Mouse (Mus musculus) layer of hippocampus, adult 2 months (tissue): ENCODE results near the gene Acsm3. TPM values are rescaled to one million over a fixed set of nuclear protein-coding genes. Genes with fewer than 3 reads are reported as not detected.

Experiments
- DNase-seq, 2 experiments: peaks; one replicate each; pipeline ENCODE4 v3.0.0; 2022; ENCODE audit warnings: low spot score in 2 of 2
- H3K27ac ChIP-seq: fragments of 200-600 bp; 2 replicates; pipeline ENCODE4 v1.8.1; 2022
- H3K4me3 ChIP-seq: fragments of 200-600 bp; 2 replicates; pipeline ENCODE4 v1.8.1; 2022; ENCODE audit warnings: mild to moderate bottlenecking
- CTCF ChIP-seq: fragments of 200-600 bp; conservative IDR thresholded peaks from 2 replicates; pipeline ENCODE4 v1.8.1; 2022; ENCODE audit warnings: antibody characterized with exemption, mild to moderate bottlenecking, moderate library complexity
- total RNA-seq, 2 experiments: library from RNA; stranded (reverse); gene quantifications; 2 replicates each; pipeline ENCODE4 v1.2.3; 2021

The Acsm3 gene
- total RNA-seq, 2 experiments from 2014 or later: 0.12 TPM; not detected in 1

DNA sequence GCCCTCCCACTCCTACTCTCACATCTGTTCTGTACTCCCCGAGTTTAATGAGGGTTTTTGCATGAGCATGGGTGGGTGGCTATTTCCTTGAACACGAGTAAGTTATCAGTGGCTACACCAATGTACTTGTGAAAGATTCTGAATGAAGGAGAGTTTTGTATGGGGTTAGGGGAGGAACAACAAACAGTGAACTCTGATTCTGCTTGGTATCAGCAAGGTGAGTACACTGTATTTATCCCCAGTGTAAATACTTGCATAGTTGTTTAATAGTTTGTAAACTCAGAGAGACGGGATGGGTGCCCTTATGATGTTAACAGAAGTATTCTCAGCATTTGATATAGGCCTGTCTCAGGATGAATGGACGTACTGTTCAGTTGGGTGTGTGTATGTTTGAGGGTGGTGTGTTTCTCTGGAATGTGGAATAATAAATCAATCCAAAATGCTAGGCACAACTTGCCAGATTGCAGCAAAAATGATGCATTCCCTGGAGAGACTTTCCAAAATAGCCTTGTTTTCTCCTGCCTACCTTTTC lies 1.5 kb downstream of the Acsm3 start:
- no peak for TF ChIP-seq CTCF
- no peak for DNase-seq
- Histone ChIP-seq H3K27ac (no peak overlapping the region), H3K4me3 (no peak overlapping the region)

DNA sequence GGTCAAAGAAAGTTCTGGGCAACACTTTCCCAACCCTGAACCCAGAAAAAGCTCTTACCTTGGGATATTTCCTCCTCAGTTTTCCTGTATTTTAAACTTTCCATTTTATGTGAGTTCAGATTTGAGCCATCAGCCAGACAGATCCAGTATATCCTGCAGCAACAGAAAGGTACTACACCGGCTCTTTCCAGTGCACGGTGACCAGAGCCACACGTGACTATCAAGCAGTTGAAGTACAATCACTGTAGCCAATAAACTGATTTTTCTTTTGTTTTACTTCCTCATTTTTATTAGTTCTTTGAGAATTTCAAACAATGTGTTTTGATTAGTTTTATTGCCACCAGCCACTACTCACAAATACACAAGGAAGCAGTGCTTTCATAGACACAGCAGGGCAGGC lies 3.7 kb downstream of the Acsm3 start:
- Histone ChIP-seq H3K4me3 (no peak overlapping the region), H3K27ac (no peak overlapping the region)
- DNase-seq: no peak
- TF ChIP-seq CTCF: no peak

DNA sequence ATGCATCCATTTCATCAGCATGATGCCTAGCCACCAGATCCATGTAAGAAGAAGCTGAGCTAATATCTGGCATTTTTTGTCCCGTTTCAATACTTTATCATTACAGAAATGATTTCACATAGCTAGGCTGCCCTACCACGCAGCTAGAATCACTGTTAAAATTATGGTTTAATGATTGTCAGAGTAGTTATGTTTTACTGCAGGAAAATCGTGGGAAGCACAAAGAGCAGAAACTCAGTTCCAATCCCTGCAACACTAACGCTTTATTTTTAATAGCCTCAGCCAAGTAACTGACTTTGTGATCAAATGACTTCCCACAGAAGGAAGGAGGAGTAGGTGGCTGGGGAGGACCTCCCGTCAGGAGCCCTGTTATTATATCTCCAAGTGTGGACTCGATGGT lies 6.3 kb downstream of the Acsm3 start:
- no peak for TF ChIP-seq CTCF
- no peak overlapping the region for H3K4me3 ChIP-seq
- no peak overlapping the region for H3K27ac ChIP-seq
- no peak for DNase-seq

DNA sequence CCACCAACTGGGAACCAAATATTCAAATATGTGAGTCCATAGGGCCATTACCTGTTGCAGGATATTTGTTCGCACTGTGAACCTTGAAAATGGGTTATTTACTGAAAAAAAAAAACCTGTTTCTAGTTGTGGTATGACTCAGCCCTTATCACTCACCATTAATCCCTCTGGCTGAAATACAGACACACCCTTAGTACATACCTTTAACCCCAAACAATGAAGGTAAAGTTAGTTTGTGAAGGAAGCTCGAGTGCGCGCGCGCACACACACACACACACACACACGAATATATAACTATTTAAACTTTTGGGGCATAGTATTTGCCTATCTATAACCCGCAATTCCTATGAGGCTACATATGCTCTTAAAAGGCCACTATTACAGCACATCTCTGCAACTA lies 9.2 kb downstream of the Acsm3 start:
- Histone ChIP-seq H3K27ac (no peak overlapping the region), H3K4me3 (no peak overlapping the region)
- DNase-seq: no peak
- no peak for TF ChIP-seq CTCF

DNA sequence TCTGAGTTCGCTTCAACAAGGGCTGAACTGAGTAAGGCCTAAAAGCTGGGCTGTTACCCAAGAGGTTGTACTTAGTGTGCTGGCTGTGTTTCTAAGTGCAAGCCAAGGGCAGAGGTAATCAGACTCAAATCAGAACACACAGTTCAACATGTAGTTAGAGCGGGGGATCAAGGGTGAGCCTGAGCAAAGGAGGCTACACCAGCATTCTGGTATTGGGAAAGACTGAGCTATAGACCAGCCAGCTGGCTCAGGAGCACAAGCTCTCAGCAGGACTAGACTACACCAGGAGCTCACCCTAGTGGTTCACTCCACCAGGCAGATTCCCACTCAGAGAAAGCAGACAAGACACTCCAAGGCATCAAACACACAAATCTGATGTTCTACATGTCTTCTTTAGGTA lies 22.7 kb downstream of the Acsm3 start:
- no peak overlapping the region for H3K4me3 ChIP-seq
- no peak overlapping the region for H3K27ac ChIP-seq
- DNase-seq: no peak
- TF ChIP-seq CTCF: no peak

DNA sequence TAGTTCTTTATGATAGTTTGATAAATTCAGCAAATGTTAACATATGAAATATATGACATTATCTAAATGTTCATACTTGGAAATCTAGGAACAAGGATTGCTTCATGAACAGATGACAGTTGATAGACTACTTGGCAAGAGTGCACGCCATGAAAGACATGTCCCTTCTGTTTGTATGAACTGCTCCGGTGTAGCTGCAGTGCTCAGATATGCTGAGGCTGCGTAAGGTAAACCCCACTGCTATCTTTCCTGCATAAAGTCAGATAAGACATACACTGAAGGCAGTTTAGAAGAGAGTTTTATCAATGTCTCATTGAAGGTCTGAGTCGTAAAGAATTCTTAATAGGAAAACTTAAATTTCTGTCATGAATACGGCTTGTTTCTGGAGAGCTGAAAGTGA lies 24.2 kb downstream of the Acsm3 start:
- no peak for TF ChIP-seq CTCF
- Histone ChIP-seq H3K4me3 (no peak overlapping the region), H3K27ac (no peak overlapping the region)
- no peak for DNase-seq

DNA sequence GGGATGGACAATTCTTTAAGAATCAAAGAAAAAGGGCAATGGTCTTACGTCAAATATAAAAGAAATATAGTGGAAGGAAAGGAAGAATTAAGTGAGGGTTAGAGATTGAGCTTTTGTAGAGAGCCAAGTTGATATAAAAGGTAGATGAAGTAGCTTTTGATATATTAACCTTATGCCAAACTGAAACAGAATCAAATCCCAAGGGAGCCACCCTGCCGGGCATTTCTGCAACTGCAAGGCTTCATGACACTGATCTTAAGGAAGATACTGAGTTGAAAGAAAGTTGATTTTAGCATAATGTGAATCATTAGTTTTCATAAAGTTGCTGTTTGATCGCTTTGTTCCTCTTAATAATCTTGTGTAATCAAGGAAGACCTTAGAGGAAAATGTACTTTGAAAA lies 28.3 kb downstream of the Acsm3 start:
- no peak overlapping the region for H3K27ac ChIP-seq
- no peak for TF ChIP-seq CTCF
- no peak for DNase-seq
- H3K4me3 ChIP-seq: no peak overlapping the region

DNA sequence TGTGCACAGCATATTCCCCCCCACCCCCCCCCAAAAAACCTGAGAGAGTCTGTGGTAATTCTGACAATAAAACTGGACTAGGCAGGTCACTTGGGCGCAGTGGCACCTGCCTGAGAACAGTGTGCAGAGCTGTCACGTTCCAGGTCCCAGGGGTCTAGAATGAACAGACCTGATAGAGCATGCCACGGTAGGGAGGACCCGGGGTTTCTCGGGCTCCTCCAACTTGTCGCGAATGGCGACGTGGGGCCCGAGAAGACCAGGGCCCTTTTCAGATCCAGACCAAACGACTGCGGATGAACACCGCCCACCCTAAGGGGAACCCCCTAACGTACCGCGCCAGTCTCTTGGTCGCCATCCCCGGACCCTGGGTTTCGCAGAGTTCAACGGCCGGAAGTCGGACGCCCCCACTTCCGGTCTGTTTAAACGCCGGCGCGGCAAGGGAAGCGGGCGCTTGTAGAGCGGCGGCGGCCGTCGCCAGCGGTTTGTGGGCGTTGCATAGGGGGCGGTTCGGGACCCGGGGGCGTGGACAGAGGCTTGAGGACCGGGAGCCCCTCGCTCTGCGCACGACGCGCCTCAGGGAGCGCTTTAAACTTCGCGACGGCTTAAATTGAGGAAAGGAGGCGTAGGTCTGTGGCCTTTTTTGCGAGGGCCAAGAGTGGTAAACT lies 33.0 kb downstream of the Acsm3 start, which contains the start of the genes Rexo5 and Eri2:
Gene Rexo5, plus strand, starts transcription at position 421 of the 665 bp plus-strand sequence.
Gene Eri2, minus strand, starts transcription at position 473 of the 665 bp plus-strand sequence.
- peak within 1 kb of the TSS; percentile 86 for H3K27ac ChIP-seq
- DNase-seq: peak; percentile 45 to 73
- H3K4me3 ChIP-seq: peak within 1 kb of the TSS; percentile 63
- TF ChIP-seq CTCF: no peak

DNA sequence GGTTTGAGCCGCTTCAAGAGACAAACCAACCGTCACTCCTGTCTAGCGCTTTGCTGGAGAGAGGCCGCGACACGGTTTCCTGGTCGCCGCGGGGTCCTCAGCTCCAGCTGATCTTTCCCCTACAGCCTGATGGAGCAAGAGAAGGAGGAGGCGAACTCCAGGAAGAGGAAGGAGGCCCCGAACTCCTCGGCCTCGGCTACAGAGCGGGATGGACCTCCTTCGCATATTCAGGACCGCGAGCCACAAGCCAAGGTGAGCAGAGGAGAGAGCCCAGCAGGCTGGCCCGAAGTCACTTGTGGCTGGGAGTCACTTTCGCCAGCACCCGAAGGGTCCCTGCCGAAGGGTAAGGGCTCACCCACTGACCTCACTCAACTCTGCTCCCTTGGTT lies 33.5 kb downstream of the Acsm3 start:
- DNase-seq: no peak
- Histone ChIP-seq H3K4me3 (peak overlapping the region; percentile 63), H3K27ac (peak overlapping the region; percentile 86; the same call in 1 of the 2 replicates)
- TF ChIP-seq CTCF: no peak

DNA sequence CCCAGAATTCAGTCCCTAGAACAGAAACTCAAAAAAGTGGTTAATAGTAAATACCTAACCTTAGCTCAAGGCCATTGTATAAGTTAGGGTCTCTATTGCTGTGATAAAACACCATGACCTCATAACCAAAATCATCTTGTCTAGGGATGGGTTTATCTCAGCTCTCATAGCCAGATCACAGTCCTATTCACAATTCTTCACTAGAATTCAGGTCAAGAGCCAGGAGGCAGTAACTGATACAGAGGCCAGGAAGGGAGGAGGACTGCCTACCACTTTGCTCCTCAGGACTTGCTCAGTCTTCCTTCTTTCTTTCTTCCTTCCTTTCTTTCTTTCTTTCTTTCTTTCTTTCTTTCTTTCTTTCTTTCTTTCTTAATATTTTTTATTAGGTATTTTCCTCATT lies 34.6 kb downstream of the Acsm3 start:
- no peak for TF ChIP-seq CTCF
- no peak overlapping the region for H3K27ac ChIP-seq
- H3K4me3 ChIP-seq: no peak overlapping the region
- DNase-seq: no peak

DNA sequence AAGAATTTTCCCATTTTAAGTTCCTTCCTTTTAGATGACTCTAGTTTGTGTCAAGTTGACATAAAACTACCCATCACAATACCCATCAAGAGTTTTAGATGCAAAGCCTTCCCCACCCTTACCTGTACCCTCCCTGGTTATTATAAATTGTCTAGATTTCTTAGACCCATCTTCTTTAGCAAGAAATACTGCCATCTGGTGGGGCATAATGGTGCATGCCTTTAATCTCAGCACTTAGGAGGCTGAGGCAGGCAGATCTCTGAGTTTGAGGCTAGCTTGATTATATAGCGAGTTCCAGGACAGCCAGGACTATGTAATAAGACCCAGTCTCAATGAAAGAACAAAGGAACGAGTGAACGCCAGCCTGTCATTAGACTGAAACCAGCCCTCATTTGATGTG lies 39.8 kb downstream of the Acsm3 start:
- no peak overlapping the region for H3K4me3 ChIP-seq
- peak; percentile 49 for TF ChIP-seq CTCF
- no peak overlapping the region for H3K27ac ChIP-seq
- DNase-seq: no peak

DNA sequence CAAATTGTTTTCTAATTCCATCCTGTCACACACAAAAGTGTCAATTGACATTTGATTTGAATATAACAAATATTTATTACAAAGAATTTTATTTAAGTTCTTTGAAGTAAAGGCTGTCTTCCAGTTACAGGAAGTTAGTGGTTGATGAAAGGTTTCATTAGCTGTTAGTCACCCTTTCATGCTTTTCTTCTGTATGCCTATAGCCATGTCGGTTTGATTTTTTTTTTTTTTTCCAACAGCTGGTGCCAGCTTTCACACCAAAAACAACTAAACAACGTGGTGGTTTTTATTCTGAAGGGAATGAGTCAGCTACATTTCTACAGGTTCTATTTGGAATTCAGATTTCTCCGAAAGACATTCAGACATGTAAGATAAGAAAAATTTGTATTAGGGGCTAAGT lies 40.3 kb downstream of the Acsm3 start:
- no peak overlapping the region for H3K4me3 ChIP-seq
- no peak for TF ChIP-seq CTCF
- H3K27ac ChIP-seq: no peak overlapping the region
- no peak for DNase-seq

DNA sequence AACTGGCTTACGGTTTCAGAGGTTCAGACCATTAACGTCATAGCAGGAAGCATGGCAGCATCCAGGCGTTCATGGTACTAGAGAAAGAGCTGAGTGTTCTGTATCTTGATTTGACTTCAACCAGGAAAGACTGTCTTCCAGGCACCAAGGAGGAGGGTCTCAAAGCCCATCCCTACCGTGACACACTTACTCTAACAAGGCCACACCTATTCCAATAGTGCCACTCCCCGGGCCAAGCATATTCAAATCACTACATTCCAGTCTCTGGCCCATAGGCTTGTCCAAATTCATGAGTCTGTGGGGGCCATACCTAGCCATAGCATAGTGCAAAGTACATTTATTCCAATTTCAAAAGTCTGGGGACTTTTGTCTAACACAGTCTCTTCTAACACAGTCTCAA lies 46.7 kb downstream of the Acsm3 start:
- DNase-seq: no peak
- Histone ChIP-seq H3K4me3 (no peak overlapping the region), H3K27ac (no peak overlapping the region)
- no peak for TF ChIP-seq CTCF

DNA sequence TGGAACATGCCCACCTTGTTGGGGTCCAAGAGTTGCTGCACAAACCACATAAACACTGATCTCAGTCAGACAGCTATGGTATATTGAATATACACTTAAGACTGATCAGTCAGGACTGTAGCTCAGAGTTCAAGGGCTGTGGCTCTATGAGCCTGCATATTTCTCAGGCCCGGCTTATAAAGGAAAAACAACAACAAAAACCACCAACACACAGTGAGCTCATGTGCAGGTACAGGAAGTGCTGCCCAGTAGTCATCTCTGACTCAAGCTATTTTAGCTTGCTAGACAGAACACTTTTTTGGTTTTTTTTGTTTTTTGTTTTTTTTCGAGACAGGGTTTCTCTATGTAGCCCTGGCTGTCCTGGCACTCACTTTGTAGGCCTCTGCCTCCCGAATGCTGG lies 48.0 kb downstream of the Acsm3 start:
- Histone ChIP-seq H3K4me3 (no peak overlapping the region), H3K27ac (no peak overlapping the region)
- TF ChIP-seq CTCF: no peak
- no peak for DNase-seq
